Mouse (Mus musculus): ENCODE measurements around the gene Rap1gap.

Gene Rap1gap

DNA sequence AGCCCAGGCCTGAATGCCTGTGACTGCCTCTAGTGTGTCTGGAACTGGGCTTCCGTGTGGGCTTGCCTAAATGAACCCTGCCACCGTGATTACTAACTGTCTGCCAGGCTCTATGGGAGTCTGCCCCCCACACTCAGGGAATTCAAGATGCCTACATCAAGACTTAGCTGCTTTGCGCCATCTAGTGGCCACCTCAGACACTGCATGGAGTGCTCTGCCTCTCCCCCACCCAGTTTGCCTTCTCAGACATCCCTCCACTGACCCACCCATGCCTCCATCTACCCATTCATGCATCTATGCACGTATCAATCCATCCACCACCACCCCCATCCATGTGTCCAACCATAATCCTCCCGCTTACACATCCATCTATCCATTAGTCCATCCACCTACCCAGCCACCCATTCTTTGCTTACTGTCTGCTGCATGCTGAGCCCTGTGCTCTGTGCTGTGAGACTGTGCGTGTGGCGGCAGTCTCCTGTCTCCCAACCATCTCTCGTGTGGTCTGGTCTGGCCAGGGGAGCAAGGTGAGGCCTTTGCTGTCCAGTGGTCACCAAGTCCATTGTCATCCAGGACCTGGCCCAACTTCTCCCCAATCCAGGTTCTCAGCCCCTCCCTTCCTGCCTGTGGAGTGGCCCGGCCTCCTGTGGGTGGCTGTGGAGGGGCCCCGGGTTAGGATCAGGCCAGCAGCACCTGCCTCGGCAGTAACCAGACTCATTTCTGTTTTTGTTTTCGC, 58.3 kb downstream of the Rap1gap start:
- peak; percentile 73 to 76 for DNase-seq (ENCODE audit: low spot score in 2 of 2)

DNA sequence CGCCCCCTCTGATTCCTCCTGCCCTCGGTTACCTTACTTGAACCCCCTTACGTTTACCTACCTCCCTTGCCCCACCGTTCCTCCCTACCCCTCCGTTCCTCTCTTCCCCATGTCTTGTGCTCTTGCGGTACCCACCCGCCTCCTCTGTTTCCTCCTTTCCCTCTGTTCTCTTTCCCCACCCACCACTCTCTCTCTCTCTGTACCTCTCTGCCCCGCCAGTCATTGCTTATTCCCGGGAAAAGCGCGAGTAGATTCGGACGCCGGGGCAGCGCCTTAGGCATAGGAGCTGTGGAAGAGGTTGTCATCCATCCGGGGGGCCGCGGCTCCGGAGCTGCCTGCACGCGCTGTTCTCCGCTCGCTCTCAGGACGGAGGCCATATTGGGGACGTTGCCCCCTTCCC, 59.0 kb downstream of the Rap1gap start:
- DNase-seq (ENCODE audit: low spot score in 2 of 2): no peak

DNA sequence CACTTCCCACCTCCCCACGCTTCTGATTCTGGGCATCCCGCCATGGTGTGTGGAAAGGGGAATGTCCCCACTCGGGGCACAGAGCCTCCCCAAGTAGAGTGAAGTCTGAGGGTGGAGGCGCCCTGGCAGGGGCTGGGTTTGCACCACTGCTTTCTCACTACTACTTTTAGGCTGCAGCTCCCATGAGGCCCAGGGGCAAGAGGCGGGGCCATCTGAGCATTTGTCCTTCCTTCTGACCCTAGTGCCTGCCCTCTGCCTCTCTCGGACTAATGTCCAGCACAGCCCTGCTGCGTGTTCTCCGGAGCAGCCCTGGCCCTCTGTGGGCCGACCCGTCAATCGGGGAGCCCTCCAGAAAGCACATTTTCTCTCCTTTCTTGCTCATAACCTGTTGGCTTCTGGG, 59.7 kb downstream of the Rap1gap start:
- no peak for DNase-seq (ENCODE audit: low spot score in 2 of 2)

DNA sequence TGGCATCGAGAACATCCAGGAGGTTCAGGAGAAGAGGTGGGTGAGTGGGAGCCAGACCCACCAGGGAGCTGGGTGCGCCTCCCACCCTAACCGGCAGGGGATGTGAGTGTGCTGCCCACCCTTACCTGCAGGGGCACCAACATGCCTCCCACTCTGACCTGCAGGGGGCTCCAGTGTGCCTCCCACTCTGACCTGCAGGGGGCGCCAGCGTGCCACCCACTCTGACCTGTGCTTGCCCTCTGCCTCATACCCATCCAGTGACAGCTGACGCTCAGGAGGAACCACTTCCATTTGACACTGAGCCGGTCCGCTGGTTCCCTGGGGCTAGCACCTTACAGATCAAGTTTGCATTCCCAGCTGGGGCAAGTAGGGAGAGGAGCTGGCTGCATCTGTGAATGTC, 60.2 kb downstream of the Rap1gap start:
- no peak for DNase-seq (ENCODE audit: low spot score in 2 of 2)

DNA sequence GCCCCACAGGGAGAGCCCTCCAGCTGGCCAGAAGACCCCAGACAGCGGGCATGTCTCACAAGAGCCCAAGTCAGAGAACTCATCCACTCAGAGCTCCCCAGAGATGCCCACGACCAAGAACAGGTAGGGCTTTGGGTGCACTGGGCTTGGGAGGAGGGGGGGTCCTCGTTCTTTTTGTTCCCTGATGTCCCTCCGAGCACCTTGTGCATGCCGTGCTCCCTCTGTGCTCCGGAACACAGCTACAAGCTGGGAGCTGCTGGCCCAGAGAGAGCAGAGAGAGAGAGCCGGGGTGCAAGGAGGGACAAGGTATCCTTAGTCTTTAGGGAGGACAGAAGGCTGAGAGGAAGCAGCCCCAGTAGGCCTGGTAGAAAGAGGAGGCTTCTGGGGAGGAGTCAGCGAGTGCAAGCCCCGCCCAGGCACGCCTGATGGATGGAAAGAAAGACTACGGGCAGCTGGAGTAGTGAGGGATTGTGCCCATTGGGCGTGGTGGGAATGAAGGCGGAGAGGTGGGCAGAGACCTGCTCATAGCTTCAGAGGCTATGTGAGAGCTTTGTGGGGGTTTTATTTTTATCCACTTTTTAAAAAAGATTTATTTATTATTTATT, 61.1 kb downstream of the Rap1gap start:
- no peak for DNase-seq (ENCODE audit: low spot score in 2 of 2)

DNA sequence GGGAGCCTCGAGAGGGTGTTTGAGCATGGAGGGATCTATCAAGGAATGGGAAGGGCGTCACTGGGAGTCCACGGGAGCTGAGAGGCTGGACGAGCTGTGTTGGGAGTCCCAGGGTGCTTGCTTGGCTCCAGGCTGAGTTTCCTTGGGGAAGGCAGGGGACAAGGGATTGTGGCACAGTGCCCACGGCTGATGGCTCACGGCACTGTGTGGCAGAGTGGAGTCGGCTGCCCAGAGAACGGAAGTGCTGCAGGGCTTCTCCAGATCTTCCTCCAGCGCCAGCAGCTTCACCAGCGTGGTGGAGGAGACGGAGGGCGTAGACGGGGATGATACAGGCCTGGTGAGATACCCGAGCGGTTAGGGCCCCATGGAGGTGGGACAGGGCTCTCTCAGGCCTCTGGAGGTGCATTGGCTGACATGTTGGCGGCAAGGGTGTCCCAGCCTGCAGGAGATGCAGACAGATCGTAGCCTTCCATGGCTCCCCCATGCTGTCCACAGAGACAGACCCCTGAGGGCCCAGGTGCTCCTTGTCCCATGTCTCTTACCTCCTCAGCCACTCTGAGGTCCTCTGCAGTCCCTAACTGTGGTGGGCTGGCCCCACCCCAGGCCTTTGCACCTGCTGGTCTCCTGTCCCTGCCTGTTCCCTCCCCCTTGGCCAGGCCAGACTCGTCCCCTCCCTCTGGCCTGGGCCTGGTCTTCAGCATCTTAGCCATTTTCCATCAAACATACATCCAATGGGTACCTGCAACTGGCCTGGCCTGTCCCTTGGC, 62.4 kb downstream of the Rap1gap start:
- no peak for DNase-seq (ENCODE audit: low spot score in 2 of 2)

DNA sequence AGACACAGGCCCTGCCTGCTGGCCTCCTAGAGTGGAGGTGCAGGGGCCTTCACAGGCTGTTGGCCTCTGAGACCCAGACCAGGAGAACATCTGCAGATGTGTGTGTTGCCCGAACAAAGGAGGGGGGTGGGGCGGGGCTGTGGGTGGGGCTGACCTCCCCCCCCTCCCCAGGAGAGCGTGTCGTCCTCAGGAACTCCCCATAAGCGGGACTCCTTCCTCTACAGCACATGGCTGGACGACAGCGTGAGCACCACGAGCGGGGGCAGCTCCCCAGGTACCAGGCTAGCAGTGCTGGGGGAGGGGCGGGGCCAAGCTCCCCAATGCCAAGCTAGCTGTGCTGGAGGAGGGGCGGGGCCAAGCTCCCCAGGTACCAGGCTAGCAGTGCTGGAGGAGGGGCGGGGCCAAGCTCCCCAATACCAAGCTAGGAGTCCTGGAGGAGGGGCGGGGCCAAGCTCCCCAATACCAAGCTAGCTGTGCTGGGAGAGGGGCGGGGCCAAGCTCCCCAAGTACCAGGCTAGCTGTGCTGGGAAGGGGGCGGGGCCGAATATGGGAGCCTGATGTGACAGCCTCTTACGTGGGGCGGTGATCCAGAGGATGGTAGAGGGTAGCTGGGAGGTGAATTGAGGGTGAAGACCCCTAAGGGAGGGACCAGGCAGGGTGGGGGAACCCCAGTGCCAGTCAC, 63.1 kb downstream of the Rap1gap start:
- peak in 1 of 2 experiments; percentile 40 for DNase-seq (ENCODE audit: low spot score in 2 of 2)

DNA sequence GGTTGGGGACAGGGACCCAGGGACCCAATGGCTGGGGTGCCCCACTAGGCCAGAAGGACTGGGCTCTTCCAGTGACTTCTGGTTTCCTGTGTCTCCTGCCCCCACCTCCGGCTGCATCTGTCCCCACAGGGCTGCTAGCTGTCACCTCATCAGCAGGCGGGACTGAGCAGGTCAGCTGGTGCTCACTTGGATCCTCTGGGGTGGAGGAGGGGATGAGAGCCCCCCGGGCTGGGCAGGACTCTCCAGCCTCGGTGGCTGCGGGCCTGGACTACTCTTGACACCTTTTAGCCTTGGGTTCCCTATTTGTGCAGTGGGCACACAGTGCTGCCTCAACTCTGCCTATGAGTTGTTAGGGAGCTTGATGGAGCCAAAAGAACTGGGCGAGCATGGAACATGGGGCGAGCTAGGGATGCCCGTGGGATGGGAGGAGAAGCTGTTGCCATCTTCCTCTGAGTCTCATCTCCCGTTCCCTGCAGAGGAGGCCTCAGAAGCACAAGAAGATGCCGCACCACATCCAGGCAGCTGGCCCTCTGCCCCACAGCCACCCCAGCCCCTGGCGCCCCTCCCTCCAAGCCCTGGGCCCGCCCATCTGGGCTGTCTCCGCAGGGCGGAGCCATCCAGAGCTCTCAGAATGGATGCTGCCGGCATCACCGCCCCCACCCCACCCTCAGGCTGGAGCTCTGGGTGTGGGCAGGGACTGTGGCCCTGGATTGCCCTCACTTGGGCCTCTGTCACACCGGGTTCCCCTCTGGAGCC, 64.1 kb downstream of the Rap1gap start:
- DNase-seq (ENCODE audit: low spot score in 2 of 2): peak in 1 of 2 experiments; percentile 41

DNA sequence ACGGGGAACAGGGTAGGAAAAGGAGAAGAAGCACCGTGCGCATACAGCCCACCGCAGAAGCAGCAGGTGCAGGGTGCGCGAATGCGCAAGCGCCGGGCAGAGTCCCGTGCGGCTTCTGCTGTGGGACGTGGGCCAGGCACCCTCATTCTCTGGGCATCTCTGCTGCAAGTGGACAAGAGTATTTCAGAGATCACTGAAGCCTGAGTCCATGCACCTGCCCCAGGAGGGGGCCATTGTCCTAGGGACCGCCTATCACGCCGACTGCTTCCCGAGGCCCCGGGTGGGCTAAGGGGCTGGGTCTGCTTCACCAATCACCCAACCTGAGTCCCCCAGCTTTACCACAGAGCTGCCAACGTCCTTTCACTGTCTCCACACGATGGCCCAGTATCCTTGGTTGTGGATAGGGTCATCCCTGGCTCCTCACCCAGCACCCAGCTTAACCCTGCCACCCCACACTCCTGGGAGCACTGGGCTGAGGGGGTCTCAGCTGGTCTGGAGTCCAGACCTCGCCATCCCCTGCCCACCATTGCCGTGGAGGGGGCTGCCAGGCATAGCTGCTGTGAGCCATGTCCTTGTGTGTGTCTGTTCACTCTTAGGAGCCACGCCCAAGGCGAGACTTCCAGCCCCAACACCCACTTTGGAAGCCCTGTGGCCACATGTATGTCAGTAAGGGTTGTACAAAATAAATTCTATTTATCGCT, 64.8 kb downstream of the Rap1gap start:
- no peak for DNase-seq (ENCODE audit: low spot score in 2 of 2)

DNA sequence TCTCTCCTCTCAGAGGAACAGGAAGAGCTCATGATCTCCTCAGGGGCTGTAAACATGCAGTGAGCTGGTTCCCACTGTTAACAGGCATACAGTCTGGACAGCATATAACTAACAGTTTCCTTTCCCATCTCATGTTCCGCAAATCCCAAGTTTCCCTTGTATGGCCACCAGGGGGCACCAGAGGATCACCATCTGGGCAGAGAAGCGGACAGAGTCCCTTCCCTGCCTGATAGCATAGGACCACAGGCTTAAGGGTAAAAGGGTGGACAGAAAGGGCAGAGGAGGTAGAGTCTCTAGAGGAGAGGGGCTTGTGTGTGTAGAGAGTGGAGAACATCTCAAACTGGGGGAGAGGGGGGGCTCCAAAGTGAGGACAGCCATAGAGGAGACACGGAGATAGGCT, 65.6 kb downstream of the Rap1gap start:
- DNase-seq (ENCODE audit: low spot score in 2 of 2): peak; percentile 78 to 92

DNA sequence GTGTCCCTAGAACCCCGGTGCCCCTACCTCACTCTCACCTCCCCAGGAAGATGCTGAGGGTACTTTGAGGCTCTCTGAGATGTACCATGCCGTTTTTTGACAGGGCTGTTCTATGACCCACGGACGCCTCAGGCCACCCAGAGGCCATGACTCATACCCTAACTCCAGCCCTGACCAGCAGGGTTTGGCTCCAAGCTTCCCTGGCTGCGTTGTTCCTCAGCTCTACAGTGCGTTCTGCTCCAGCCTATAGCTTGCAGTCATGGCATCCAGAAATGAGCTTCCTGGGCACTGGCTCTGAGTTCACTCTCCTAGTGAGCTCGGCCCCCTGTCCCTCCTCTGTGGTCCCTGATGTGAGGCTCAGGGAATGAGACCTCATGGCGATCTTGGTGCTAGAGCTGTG, 66.2 kb downstream of the Rap1gap start:
- no peak for DNase-seq (ENCODE audit: low spot score in 2 of 2)

DNA sequence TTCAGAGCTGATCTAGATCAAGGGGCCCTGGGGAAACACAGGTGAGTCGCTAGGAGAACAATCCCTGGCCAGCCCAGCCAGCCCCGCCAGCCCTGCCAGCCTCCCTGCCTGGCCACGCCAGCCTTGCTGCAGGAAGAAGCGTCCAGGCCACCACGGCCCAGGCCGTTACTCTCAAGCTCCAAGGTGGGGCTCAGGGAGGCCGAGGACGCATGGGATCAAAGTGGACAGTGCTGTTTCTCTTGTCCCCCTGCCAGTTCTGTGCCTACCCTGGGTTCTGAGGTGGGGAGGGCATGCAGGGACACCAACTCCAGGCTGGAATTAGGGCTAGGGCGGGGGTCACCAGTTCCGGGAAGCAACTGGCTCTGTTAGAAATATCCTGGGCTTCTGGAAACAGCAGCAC, 67.4 kb downstream of the Rap1gap start:
- DNase-seq (ENCODE audit: low spot score in 2 of 2): no peak

DNA sequence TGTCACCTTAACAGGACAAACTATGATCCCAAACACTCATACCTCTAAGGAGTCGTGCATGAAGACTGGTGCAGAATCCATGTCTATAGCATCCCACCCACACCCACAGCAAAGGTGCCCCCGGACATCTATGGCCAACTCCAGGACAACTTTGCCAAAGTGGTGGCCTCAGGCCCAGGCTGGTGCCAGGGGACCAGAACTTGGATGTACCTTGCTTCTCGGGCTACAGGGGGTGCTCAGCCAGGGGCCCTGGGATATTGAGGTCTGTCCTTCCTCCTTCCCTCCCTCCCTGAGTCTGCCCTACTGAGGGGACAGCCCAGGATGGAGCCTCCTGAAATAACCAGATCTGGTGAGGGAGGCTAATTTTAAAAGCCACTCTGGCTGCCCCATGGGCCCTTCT, 67.8 kb downstream of the Rap1gap start:
- no peak for DNase-seq (ENCODE audit: low spot score in 2 of 2)

DNA sequence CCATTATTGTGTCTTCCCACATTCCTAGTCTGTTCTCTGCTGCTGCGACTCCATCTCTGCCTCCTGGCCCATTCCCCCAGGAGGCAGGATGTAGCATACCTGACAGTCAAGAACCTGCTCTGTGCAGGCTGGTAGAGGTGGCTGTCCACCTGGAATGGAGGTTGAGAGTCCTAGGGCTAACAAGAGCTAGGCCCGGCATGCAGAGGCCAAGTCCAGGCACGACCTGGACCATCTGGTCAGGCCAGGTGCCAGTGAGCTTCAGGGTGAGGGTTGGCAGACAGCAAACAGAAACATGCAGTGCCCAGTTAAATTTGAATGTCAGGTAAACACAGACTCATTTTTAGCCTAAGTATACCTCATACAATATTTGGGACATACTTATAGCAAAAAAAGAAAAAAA, 68.4 kb downstream of the Rap1gap start:
- DNase-seq (ENCODE audit: low spot score in 2 of 2): no peak

DNA sequence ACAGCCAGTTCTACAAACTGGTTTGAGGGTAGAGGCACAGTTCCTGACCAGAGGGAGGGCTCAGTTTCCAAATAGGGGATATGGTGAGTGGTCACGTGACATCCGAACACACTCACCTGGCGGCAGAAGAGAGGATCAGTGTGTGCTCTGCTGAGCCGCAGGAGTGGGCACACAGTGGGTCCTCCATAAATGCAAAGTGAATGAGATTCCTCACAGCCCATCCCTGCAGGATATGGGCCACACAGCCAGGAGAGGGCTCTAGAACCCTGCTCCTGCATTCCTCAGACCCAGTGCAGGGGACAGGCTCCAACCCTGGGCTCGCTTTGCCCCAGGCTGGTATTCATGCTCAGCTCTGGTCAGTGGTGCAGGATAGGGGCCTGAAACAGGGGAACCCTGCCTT, 68.9 kb downstream of the Rap1gap start:
- DNase-seq (ENCODE audit: low spot score in 2 of 2): no peak

DNA sequence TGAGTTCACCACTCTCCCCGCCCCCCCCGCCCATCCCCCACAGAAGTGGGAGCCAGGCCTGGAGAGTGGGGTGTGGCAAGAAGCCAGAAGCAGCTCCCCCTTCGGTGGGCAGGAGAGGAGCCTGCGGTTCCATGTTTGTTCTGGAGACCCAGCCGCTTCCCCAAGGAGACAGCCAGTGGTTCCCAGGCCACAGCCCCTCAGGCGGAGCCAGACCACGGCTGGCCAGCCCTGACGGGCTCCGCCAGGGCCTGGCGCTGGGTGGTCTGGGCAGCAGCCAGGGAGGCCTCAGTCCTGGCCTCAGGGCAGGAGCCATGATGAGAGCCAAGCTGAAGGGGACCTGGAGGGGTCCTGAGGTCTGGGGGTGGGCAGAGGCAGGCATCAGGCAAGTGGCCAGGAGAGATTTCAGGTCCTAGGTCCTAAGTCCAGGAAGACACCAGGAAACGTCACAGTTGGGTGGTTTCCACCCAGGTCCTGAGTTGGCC, 71.7 kb downstream of the Rap1gap start:
- no peak for DNase-seq (ENCODE audit: low spot score in 2 of 2)

DNA sequence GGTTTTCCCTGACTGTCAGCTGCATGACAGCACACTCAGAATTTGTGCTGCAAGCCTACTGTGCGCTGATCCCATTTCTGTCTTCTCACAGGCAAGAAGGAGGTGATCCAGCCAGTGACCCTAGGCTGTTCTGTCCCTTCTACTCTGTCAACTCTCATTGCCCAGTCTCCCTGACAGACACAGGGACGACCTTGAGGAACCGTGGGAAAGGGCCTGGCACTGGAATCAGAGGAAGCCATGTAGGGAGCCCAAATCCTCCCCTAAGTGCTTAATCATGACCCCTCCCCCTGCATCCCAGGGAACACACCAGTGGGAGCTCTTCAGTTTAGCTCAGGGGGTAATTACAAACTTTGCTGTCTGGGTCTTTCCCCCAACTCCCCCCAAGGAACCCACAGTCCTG, 73.2 kb downstream of the Rap1gap start:
- DNase-seq (ENCODE audit: low spot score in 2 of 2): no peak

DNA sequence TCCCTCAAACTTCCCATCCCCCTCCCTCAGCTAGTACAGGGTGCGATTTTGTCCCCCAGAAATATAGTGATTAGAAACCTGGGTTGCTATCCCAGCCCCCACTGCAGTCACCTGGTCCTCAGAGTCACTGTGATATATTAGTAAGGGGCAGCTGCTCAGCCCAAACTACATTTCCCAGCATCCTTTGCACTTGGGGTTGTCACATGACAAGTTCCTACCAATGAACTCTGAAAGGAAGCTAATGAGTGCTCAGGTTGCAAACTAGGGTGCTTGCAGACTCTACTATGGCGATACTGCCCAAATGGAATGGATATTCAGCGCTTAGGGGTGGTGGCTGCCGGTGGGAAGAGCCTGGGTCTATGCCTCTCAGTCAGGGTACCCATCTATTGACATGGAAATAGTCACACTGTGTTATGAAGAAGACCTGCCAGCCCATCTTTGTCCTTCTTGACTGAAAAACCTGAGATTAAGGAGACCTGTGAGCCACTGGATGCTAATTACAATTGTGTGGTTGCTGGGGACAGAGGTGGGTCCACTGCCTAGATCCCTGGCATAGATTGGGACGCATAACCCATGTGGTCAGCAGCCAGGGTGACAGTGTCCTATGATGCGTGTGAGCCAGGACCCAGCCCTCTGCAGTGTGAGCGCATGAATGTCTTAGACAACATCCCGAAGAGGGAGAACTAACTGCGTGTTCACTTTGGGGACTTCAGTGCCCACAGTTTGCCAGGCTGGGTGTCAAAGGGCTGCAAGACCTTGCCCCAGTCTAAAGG, 74.8 kb downstream of the Rap1gap start:
- DNase-seq (ENCODE audit: low spot score in 2 of 2): no peak

DNA sequence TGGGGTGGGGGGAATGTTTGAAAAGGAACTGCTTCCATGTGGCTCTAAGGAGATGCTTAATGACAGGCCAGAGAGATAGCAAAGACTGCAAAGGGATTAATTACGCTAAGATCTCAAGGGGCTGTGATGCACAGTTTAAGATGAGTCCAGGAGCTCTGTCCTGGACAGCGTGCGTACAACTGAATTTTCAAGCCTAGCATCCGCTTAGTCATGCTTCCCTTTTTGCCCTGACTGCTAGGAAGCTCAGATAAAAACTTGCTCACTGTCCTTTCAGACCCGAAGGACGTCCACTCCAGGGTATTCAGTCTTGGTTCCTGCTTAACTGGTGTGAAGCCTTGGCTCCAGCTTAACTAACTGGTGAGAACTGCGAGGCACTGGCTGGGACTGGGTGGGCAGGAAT, 75.8 kb downstream of the Rap1gap start:
- no peak for DNase-seq (ENCODE audit: low spot score in 2 of 2)

DNA sequence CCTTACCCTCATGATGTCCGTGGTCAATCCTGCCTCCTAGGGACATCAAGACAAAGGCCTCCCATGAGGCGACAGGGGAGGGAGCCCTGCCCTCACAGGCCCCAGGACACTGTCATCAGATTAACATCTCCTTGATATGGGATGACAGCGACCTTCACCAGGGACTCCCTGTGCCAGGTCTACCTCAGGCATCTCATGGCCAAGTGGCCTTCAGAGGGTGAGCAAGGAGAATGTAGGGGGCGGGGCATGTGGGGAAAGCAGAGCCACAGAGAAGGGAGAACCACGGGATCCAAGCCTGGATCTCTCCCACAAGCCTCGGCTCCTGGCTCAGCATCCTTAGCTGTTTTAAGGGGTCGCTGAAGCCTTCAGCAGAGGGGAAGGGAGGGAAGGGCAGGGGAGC, 79.3 kb downstream of the Rap1gap start:
- DNase-seq (ENCODE audit: low spot score in 2 of 2): no peak
